In the genomic region with DNA sequence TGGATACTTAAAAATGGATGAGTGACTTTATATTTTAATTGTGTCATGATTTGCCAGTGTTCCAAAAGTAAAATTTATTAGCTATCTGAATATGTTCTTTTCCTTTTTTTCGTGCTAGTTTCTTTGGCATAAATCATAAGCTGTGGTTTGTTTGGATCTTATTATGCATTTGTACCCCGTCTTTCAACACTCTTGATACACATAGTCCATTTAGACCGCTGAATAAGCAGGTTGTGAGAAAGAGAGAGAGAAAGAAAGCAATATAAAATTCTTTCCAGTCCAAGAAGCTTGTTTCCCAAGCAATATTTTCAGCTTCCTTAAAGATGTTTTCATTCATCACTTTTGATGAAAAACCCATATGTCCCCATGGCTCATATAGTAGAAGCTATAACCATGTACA, we compare ENCODE assay signal across 16 mouse cellular contexts.
"Had no signal": no experiment of that assay in that cellular context is flagged by ENCODE, and none has a peak within 500 bp of the region (broad histone marks: within the 10 kb centered on the region; RNA-seq: fewer than 3 reads in every experiment).

No protein-coding gene starts in this region.

- H3K9ac ChIP-seq: neural tube, embryonic 13.5 days; neural tube, embryonic 15.5 days; stomach, embryonic 15.5 days had no signal

- H3K4me2 ChIP-seq: neural tube, embryonic 13.5 days; neural tube, embryonic 15.5 days; stomach, embryonic 15.5 days had no signal

- H3K27ac ChIP-seq: neural tube, embryonic 13.5 days; neural tube, embryonic 15.5 days; stomach, embryonic 15.5 days; stomach, postnatal 0 days had no signal

- H3K9me3 ChIP-seq: neural tube, embryonic 13.5 days; neural tube, embryonic 15.5 days; stomach, embryonic 15.5 days had no signal

- H3K4me3 ChIP-seq: neural tube, embryonic 13.5 days; neural tube, embryonic 15.5 days; stomach, embryonic 15.5 days had no signal

- H3K36me3 ChIP-seq: neural tube, embryonic 13.5 days; neural tube, embryonic 15.5 days; stomach, embryonic 15.5 days had no signal

- H3K27me3 ChIP-seq: neural tube, embryonic 13.5 days; neural tube, embryonic 15.5 days; stomach, embryonic 15.5 days had no signal

- DNase-seq: retina, postnatal 1 day; right cerebral cortex, adult 18-20 months; right cerebral cortex, postnatal 14 days; right cerebral cortex, postnatal 25 days; right cerebral cortex, postnatal 4 days; spleen, adult 18-20 months; thymus, adult 18-20 months; thymus, adult 2 months; thymus, postnatal 14 days; thymus, postnatal 25 days; thymus, postnatal 36 days; thymus, postnatal 4 days had no signal

- H3K4me1 ChIP-seq: neural tube, embryonic 13.5 days; neural tube, embryonic 15.5 days; stomach, embryonic 15.5 days had no signal
